In the genomic region with DNA sequence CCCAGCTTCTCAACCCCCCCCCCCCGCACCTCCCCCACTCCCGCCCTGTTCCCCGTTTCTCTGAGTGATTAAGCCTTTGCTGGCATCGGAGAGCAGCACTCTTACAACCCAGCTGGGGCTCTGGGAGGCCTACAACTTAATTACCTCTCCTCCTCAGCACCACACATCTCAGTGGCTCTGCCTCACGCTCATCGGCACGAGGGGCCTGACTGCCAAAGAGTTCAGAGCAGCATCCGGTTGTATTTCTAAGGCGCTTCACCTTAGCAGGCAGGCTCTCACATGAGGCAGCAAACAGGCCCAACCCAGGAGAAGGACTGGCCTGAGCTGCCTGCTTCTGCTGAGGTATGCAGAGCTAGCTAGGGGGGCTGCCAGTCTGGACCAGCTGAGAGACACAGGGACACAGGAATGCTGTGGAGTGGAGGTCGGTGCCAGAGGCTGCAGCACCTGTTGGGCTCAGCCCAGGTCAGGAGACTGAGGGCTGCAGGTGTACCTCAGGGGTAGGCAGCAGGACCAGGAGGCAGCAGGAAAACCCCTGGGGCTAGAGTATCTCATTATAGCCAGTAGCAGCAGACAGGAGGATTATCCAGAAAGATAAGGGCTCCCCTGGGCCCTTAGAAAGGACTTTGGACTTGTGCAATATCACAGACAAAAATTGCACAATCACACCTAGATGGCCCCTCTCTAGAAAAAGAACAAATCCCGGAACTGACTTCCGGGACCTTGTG, we compare ENCODE assay signal across 9 mouse cellular contexts.
A peak's percentile ranks its signal among the peaks of the same experiment; 100 is the strongest.
DNase-seq lines count a peak whose midpoint lies in the region; ATAC-seq and TF ChIP-seq lines count a peak whose summit lies in the region.
"Had no signal": no experiment of that assay in that cellular context is flagged by ENCODE, and none has a peak within 500 bp of the region (broad histone marks: within the 10 kb centered on the region; RNA-seq: fewer than 3 reads in every experiment).

No protein-coding gene starts in this region.

- 19% methylated on average over 12 of the region's 12 CpGs for WGBS in intestine, embryonic 15.5 days
- WGBS in lung, postnatal 0 days: 27% methylated on average over 11 of the region's 12 CpGs

- peak overlapping the region; percentile 87 for H3K27ac ChIP-seq in intestine, embryonic 15.5 days
- H3K27ac ChIP-seq in lung, postnatal 0 days (ENCODE audit: low read length): peak overlapping the region; percentile 66

- ATAC-seq in intestine, embryonic 15.5 days: peak; percentile 94
- peak; percentile 58 for ATAC-seq in lung, postnatal 0 days

- DNase-seq in adrenal gland, adult 2 months: peak; percentile 61
- DNase-seq in adrenal gland, postnatal 10 days: no peak
- DNase-seq in MN1 (ENCODE audit: low spot score): peak; percentile 63
- peak; percentile 46 for DNase-seq in lung, postnatal 0 days (ENCODE audit: low spot score)
- DNase-seq in right cerebral cortex, postnatal 10 days (ENCODE audit: low spot score in 2 of 2): no peak
- DNase-seq in cerebellum, postnatal 36 days: no peak
- DNase-seq in ovary, adult 18-20 months (ENCODE audit: low spot score): no peak

- H3K4me2 ChIP-seq in intestine, embryonic 15.5 days (replicated peaks): no peak overlapping the region; the same call in 1 of the 2 replicates
- no peak overlapping the region for H3K4me2 ChIP-seq in lung, postnatal 0 days (replicated peaks; ENCODE audit: low read depth, low read length)

- TF ChIP-seq EP300 in lung, postnatal 0 days (IDR thresholded peaks at IDR 0.05): peak; percentile 79

- TF ChIP-seq CTCF in lung, postnatal 0 days (IDR thresholded peaks at IDR 0.05): no peak

- H3K9me3 ChIP-seq in intestine, embryonic 15.5 days: no peaks in the 10 kb centered on the region
- H3K9me3 ChIP-seq in lung, postnatal 0 days (ENCODE audit: low read length): no peaks in the 10 kb centered on the region

- H3K9ac ChIP-seq in intestine, embryonic 15.5 days: no peak overlapping the region
- no peak overlapping the region for H3K9ac ChIP-seq in lung, postnatal 0 days (replicated peaks; ENCODE audit: low read depth)

- peaks cover 28% of the 10 kb centered on the region for H3K4me1 ChIP-seq in intestine, embryonic 15.5 days (replicated peaks)
- no peaks in the 10 kb centered on the region for H3K4me1 ChIP-seq in lung, postnatal 0 days (ENCODE audit: insufficient read depth, low read depth, low read length)

- no peaks in the 10 kb centered on the region for H3K36me3 ChIP-seq in intestine, embryonic 15.5 days
- H3K36me3 ChIP-seq in lung, postnatal 0 days (ENCODE audit: insufficient read depth, low read length): no peaks in the 10 kb centered on the region

- no peak overlapping the region for H3K4me3 ChIP-seq in intestine, embryonic 15.5 days (replicated peaks)
- H3K4me3 ChIP-seq in lung, postnatal 0 days (ENCODE audit: low read depth, low read length): no peak overlapping the region
- H3K4me3 ChIP-seq: myocyte had no signal

- no peaks in the 10 kb centered on the region for H3K27me3 ChIP-seq in intestine, embryonic 15.5 days (replicated peaks)
- no peaks in the 10 kb centered on the region for H3K27me3 ChIP-seq in lung, postnatal 0 days (replicated peaks; ENCODE audit: insufficient read depth, low read length)

Comparison
In these comparisons a context has a peak if more than half of its experiments do, and no peak if none do; other contexts are left out.
1. DNase-seq: peak in adrenal gland, adult 2 months (single experiment), MN1 (single experiment) and lung, postnatal 0 days (single experiment); none in adrenal gland, postnatal 10 days (single experiment), right cerebral cortex, postnatal 10 days (0 of 2), cerebellum, postnatal 36 days (0 of 2) and ovary, adult 18-20 months (single experiment).